Comparison of ENCODE assay signal across 10 mouse cellular contexts in genomic region chr2:147927792-147928670, GRCm38 (mm10).
DNase-seq lines count a peak whose midpoint lies in the region; ATAC-seq and TF ChIP-seq lines count a peak whose summit lies in the region.
"Had no signal": no experiment of that assay in that cellular context is flagged by ENCODE, and none has a peak within 500 bp of the region (broad histone marks: within the 10 kb centered on the region; RNA-seq: fewer than 3 reads in every experiment).

No protein-coding gene starts in this region.

- no peak overlapping the region for H3K4me3 ChIP-seq in midbrain, embryonic 11.5 days (ENCODE audit: low read depth, low read length)
- H3K4me3 ChIP-seq in midbrain, embryonic 13.5 days (replicated peaks), result no peak overlapping the region
- no peak overlapping the region for H3K4me3 ChIP-seq in forebrain, postnatal 0 days (ENCODE audit: low read depth, low read length)
- 0 out of 2 replicates have a peak overlapping the region, but pooled peaks have one; percentile 15 for H3K4me3 ChIP-seq in layer of hippocampus, adult 2 months
- H3K4me3 ChIP-seq: heart, embryonic 13.5 days; midbrain, embryonic 12.5 days had no signal

- H3K27ac ChIP-seq in midbrain, embryonic 11.5 days (ENCODE audit: low read depth, low read length), result no peak overlapping the region
- no peak overlapping the region for H3K27ac ChIP-seq in midbrain, embryonic 13.5 days
- no peak overlapping the region for H3K27ac ChIP-seq in forebrain, postnatal 0 days (ENCODE audit: low read depth, low read length)
- no peak overlapping the region for H3K27ac ChIP-seq in layer of hippocampus, adult 2 months
- H3K27ac ChIP-seq: heart, embryonic 13.5 days; midbrain, embryonic 12.5 days had no signal

- WGBS in midbrain, embryonic 11.5 days, result 64% methylated on average over 10 of the region's 10 CpGs
- 66% methylated on average over 10 of the region's 10 CpGs for WGBS in midbrain, embryonic 13.5 days
- WGBS in forebrain, postnatal 0 days, result 48% methylated on average over 10 of the region's 10 CpGs

- DNase-seq in midbrain, embryonic 11.5 days (ENCODE audit: low spot score, missing footprints), result peak; percentile 54
- DNase-seq in forebrain, postnatal 0 days, result peak; percentile 48
- DNase-seq in layer of hippocampus, adult 2 months (ENCODE audit: low spot score in 2 of 2), result peak in 1 of 2 experiments; percentile 41
- peak; percentile 6 for DNase-seq in ovary, postnatal 14 days (ENCODE audit: low spot score)
- DNase-seq in gastrocnemius, postnatal 25 days, result no peak
- no peak for DNase-seq in T-cell, adult 2 months (ENCODE audit: low spot score)

- no peaks in the 10 kb centered on the region for H3K27me3 ChIP-seq in midbrain, embryonic 11.5 days (ENCODE audit: control insufficient read depth, insufficient read depth, low read length)
- H3K27me3 ChIP-seq in midbrain, embryonic 13.5 days, result peaks cover 3% of the 10 kb centered on the region; the same call in 1 of the 2 replicates
- no peaks in the 10 kb centered on the region for H3K27me3 ChIP-seq in forebrain, postnatal 0 days (ENCODE audit: insufficient read depth, low read length)
- H3K27me3 ChIP-seq: heart, embryonic 13.5 days had no signal

- H3K4me1 ChIP-seq in midbrain, embryonic 11.5 days (ENCODE audit: control insufficient read depth, insufficient read depth, low read length), result no peaks in the 10 kb centered on the region
- no peaks in the 10 kb centered on the region for H3K4me1 ChIP-seq in midbrain, embryonic 13.5 days (replicated peaks)
- H3K4me1 ChIP-seq in forebrain, postnatal 0 days (ENCODE audit: insufficient read depth), result no peaks in the 10 kb centered on the region
- H3K4me1 ChIP-seq: heart, embryonic 13.5 days; midbrain, embryonic 12.5 days had no signal

- no peak overlapping the region for H3K9ac ChIP-seq in midbrain, embryonic 11.5 days (ENCODE audit: low read length)
- no peak overlapping the region for H3K9ac ChIP-seq in midbrain, embryonic 13.5 days (replicated peaks)
- no peak overlapping the region for H3K9ac ChIP-seq in forebrain, postnatal 0 days
- H3K9ac ChIP-seq: heart, embryonic 13.5 days; midbrain, embryonic 12.5 days had no signal

- no peak for TF ChIP-seq CTCF in forebrain, postnatal 0 days (IDR thresholded peaks at IDR 0.05; ENCODE audit: low read depth)
- TF ChIP-seq CTCF in layer of hippocampus, adult 2 months (conservative IDR thresholded peaks at IDR 0.05), result no peak

- no peaks in the 10 kb centered on the region for H3K36me3 ChIP-seq in midbrain, embryonic 11.5 days (ENCODE audit: control insufficient read depth, insufficient read depth, low read length)
- no peaks in the 10 kb centered on the region for H3K36me3 ChIP-seq in midbrain, embryonic 13.5 days
- no peaks in the 10 kb centered on the region for H3K36me3 ChIP-seq in forebrain, postnatal 0 days (ENCODE audit: insufficient read depth)
- H3K36me3 ChIP-seq: heart, embryonic 13.5 days; midbrain, embryonic 12.5 days had no signal

- ATAC-seq in midbrain, embryonic 11.5 days (ENCODE audit: low FRiP score), result no peak
- no peak for ATAC-seq in midbrain, embryonic 13.5 days
- peak; percentile 88 for ATAC-seq in forebrain, postnatal 0 days
- no peak for ATAC-seq in megakaryocyte, adult 5-6 weeks (ENCODE audit: poor library complexity, severe bottlenecking)

- H3K4me2 ChIP-seq in midbrain, embryonic 11.5 days, result no peak overlapping the region
- no peak overlapping the region for H3K4me2 ChIP-seq in midbrain, embryonic 13.5 days (replicated peaks)
- H3K4me2 ChIP-seq in forebrain, postnatal 0 days (ENCODE audit: low read depth), result no peak overlapping the region
- H3K4me2 ChIP-seq: heart, embryonic 13.5 days; midbrain, embryonic 12.5 days had no signal

- H3K9me3 ChIP-seq in midbrain, embryonic 11.5 days (ENCODE audit: control insufficient read depth, low read length), result no peaks in the 10 kb centered on the region
- no peaks in the 10 kb centered on the region for H3K9me3 ChIP-seq in midbrain, embryonic 13.5 days
- H3K9me3 ChIP-seq in forebrain, postnatal 0 days (ENCODE audit: low read length), result no peaks in the 10 kb centered on the region
- H3K9me3 ChIP-seq: heart, embryonic 13.5 days; midbrain, embryonic 12.5 days had no signal

Comparison
In these comparisons a context has a peak if more than half of its experiments do, and no peak if none do; other contexts are left out.
1. DNase-seq: peak in midbrain, embryonic 11.5 days (single experiment), forebrain, postnatal 0 days (single experiment) and ovary, postnatal 14 days (single experiment); none in gastrocnemius, postnatal 25 days (single experiment) and T-cell, adult 2 months (single experiment).